Mouse (Mus musculus): ENCODE measurements around the gene Tuba4a.

DNA sequence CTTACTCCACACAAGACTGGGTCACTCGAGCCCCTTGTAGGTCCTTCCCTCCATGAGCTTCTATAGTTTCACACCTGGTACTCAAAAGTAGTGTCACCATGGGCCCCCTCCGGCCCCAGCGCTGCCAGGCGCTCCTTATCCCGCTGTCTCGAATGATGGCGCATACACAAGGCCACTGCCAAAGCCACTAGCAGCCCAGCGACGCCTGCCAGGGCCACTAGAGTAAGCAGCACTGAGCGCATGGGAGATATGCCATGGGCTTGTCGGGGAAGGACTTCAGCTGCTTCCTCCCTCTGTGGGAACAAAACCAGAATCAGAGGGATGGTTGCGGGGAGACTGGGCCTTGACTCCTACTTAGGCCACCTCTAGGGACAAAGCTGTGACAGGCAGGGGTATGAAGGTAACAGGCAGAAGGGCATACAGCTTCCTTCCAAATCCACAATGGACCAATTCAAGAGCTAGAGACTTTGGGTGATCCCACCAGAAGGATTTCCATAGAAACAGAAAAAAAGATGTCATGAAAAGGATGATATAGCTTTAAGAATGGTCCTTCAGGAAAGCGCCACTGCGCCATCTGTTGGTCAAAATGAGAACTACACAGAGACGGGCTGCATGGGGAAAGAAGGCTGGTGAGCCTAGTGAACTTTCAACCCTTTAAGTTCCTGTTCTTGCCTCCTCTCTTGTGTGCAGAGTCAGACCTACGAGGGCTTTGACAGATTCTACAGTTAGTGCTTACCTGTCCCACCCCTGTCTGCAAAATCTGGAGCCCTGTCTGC, 34.4 kb upstream of the Tuba4a start:
- TF ChIP-seq GATA1 (IDR thresholded peaks at IDR 0.05; ENCODE audit: borderline replicate concordance, low read length) (no peak), FLI1 (IDR thresholded peaks at IDR 0.05; ENCODE audit: low read length) (no peak)
